Mouse (Mus musculus): Measurements from ENCODE around the gene Plgrkt.

GRCm38 (mm10) chr19:29326396-29326795 is 40.8 kb downstream of the Plgrkt start:
- TF ChIP-seq CTCF (IDR thresholded peaks at IDR 0.05) (no peak), POLR2A (IDR thresholded peaks at IDR 0.05; ENCODE audit: insufficient read depth, low read depth, low read length) (no peak), EP300 (IDR thresholded peaks at IDR 0.05; ENCODE audit: insufficient read depth, low read depth, low read length) (no peak)
